Mouse (Mus musculus) B cell, adult 62 days (primary cell): ENCODE data around the gene Cgnl1. TPM values are rescaled to one million over a fixed set of nuclear protein-coding genes. Genes with fewer than 3 reads are reported as not detected.

ENCODE experiments used
- total RNA-seq: library from RNA; stranded (reverse); gene quantifications from 4 replicates; pipeline ENCODE4 v1.2.4, GENCODE M21; 2023

Cgnl1 gene
- total RNA-seq: 0.12 to 0.88 TPM (median 0.17 TPM) in 3 of 4 replicates, not detected in the other

GRCm38 (mm10) chr9:71770991-71771767, at the start of gene Cgnl1:
Gene Cgnl1 (minus strand): TSS chr9:71771602.

GRCm38 (mm10) chr9:71591938-71592548, 179.4 kb downstream of the Cgnl1 start, which contains the start of gene Myzap:
Gene Myzap (minus strand): TSS chr9:71592360.

Other genes with a start within 250 kb of the Cgnl1 start
- gene Myzap, start 179.2 kb downstream of the Cgnl1 start, total RNA-seq: 3.4 to 8.0 TPM (median 4.6 TPM) in 4 replicates